Mouse (Mus musculus): ENCODE data around the gene Dgke.

DNA sequence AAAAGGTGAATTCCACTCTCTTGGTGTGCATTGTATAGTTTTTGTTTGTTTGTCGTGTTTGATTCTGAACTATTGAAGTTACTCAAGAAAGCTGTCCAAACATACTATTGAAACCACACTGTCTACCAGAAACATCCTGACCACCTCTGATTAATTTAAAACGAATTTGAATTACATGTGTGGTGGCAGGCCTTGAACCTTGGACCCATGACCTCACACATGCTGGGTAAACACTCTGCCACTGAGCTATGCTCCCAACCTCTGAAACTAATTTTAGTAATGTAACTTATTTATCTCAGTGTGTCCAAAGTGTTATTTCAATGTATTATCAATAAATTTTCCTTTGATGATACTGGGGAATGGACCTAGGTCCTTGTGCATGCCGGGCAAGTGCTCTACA, 59.1 kb downstream of the Dgke start:
- no peak for TF ChIP-seq CTCF (IDR thresholded peaks at IDR 0.05; ENCODE audit: low read depth, low read length)
- no peak for TF ChIP-seq GATA1 (IDR thresholded peaks at IDR 0.05; ENCODE audit: borderline replicate concordance, low read length)
- TF ChIP-seq TAL1 (conservative IDR thresholded peaks at IDR 0.05; ENCODE audit: low read depth, low read length) = no peak

Measured in G1E (cell line).